Mouse (Mus musculus): ENCODE results near the gene Ehd2. TPM values are rescaled to one million over a fixed set of nuclear protein-coding genes. Genes with fewer than 3 reads are reported as not detected.
A peak's percentile ranks its signal among the peaks of the same experiment; 100 is the strongest.

The Ehd2 gene
- polyA plus RNA-seq, 1 experiment from 2014 or later = 10.0 TPM

DNA sequence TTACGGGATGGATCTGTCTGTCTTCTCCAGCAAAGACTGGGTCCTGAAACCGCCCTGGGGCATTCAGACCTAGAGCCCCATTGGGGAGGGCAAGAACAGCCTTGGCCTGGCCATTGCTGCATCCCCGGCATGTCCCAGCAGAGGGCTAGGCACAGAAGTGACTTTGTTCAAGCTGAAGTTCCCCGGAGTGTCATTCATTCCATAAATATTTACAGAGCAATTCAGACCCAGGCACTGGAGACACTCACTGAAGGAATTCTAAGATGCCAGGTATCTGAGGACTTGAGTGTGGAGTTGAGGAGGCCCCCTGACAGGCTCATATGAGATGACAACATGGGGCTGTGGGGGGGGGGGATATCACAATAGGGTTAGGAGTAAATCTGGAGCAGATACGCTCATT, 11.2 kb downstream of the Ehd2 start:
- Histone ChIP-seq H3K9me3 (no peaks in the 10 kb centered on the region), H3K4me1 (replicated peaks) (0 out of 2 replicates have a peak, but pooled peaks cover 9% of the 10 kb centered on the region), H3K4me3 (replicated peaks) (no peak overlapping the region), H3K27me3 (peaks cover 22% of the 10 kb centered on the region), H3K9ac (replicated peaks) (no peak overlapping the region), H3K36me3 (no peaks in the 10 kb centered on the region), H3K27ac (no peak overlapping the region), H3K4me2 (no peak overlapping the region)
- WGBS = 71% methylated on average over 5 of the region's 5 CpGs
- ATAC-seq (ENCODE audit: insufficient number of reproducible peaks, insufficient read depth, low FRiP score, low TSS enrichment, low read depth) = no peak

DNA sequence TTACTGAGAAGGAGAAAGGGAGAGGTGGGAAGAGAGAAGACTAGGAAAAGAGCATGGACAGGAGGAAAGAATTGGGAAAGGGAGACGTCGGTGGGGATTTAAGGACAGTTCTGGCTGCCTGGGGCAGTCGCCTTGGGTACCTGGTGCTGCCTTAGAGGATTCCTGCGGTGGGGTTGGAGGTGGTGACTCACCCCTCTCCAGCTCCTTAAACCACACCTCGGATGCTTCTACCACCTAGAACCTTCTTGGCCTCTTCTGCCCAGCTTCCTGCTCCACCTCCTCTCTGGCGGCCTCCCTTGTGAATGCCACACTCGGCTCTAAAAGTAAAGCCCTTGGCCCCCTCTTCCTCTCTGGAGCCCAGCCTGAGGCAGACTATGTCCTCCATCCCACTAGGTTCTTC, 11.9 kb downstream of the Ehd2 start:
- no peak for ATAC-seq (ENCODE audit: insufficient number of reproducible peaks, insufficient read depth, low FRiP score, low TSS enrichment, low read depth)
- Histone ChIP-seq H3K4me2 (peak overlapping the region; percentile 54), H3K4me3 (replicated peaks) (peak overlapping the region; percentile 26), H3K27me3 (peaks cover 23% of the 10 kb centered on the region), H3K9ac (replicated peaks) (peak overlapping the region; percentile 53; the same call in 1 of the 2 replicates), H3K4me1 (replicated peaks) (0 out of 2 replicates have a peak, but pooled peaks cover 6% of the 10 kb centered on the region), H3K36me3 (no peaks in the 10 kb centered on the region), H3K9me3 (no peaks in the 10 kb centered on the region), H3K27ac (no peak overlapping the region)
- 17% methylated on average over 7 of the region's 7 CpGs for WGBS

DNA sequence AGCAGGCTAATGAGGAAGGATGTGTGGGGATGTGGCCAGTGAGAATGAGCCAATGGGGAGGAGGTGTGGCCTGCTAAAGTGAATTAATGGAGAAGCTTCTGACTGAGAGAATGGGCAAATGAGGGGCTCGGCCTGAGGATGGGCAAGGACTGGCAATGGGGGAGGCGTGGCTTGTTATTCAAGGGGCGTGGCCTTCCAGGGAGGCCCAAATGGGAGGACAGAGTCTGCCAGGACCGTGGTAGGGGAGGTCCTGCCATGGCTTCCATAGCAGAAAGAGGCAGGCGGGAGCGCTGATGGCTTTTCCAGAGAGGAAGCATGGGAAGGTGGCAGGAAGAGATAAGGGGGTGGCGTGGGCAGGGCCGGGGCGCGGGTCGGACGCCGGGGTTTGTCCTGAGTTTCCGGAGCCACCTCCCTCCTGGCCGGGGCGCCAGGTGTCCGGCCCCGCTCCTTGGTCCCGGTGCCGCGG, 12.4 kb downstream of the Ehd2 start:
- Histone ChIP-seq H3K4me3 (replicated peaks) (peak overlapping the region; percentile 26), H3K9ac (replicated peaks) (peak overlapping the region; percentile 53; the same call in 1 of the 2 replicates), H3K9me3 (no peaks in the 10 kb centered on the region), H3K4me2 (peak overlapping the region; percentile 54), H3K4me1 (replicated peaks) (0 out of 2 replicates have a peak, but pooled peaks cover 6% of the 10 kb centered on the region), H3K27ac (no peak overlapping the region), H3K27me3 (peaks cover 25% of the 10 kb centered on the region), H3K36me3 (no peaks in the 10 kb centered on the region)
- WGBS = 3% methylated on average over 21 of the region's 21 CpGs
- 0 out of 2 replicates have a peak, but pooled peaks have one; percentile 21 for ATAC-seq (ENCODE audit: insufficient number of reproducible peaks, insufficient read depth, low FRiP score, low TSS enrichment, low read depth)

DNA sequence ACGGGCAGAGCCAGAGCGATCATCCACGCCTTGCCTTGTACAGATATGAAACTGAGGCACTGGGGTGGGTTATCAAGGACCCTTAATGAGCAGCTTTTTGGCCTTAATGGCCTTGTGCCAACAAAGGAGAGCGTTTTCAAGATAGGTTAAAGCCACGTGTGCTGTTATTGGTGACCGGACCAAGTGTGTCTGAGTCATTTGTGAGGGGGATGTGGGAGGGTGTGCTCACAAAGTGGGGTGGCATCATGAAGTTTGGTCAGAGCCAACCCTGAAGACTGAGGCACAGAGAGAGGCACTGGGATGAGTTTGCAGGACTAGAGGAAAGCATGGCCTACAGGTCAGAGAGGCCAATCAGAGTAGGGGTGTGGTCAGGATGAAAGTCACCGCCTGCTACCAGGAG, 12.9 kb downstream of the Ehd2 start:
- Histone ChIP-seq H3K27me3 (peaks cover 25% of the 10 kb centered on the region), H3K27ac (no peak overlapping the region), H3K4me1 (replicated peaks) (0 out of 2 replicates have a peak, but pooled peaks cover 6% of the 10 kb centered on the region), H3K4me3 (replicated peaks) (no peak overlapping the region), H3K36me3 (no peaks in the 10 kb centered on the region), H3K9ac (replicated peaks) (no peak overlapping the region), H3K4me2 (no peak overlapping the region), H3K9me3 (no peaks in the 10 kb centered on the region)
- no peak for ATAC-seq (ENCODE audit: insufficient number of reproducible peaks, insufficient read depth, low FRiP score, low TSS enrichment, low read depth)
- 89% methylated on average over 7 of the region's 7 CpGs for WGBS

DNA sequence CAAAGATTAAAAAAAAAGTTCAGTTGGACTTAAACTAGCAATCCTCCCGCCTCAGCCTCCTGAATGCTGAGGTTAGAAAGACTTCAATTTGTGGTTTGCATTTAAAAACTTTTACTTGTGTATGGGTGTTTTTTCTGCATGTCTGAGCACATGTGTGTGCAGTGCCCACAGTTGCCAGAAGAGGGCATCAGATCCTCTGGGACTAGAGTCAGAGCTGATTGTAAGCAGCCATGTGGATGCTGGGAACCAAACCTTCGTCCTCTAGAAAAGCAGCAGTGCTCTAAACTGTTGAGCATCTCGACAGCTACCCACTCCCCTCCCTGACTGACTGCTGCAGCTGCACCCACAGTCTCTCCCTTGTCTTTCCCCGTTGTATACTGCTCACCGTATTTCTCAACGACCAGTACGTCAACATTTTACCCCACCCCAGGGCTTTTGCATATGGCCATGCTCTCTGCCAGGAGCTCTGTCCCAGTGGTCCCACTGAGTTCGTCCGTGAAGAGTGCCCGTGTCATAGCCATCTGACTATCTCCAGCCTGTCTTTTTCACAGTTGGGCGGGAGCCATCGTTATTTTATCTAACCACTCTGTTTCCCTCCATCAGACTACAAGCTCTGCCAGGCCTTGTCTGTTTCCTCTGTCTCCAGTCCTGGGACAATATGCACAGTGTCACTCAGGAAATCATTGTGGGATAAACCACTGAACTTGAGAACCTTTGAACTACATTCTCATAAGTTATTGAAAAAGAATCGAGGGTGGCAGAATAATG, 13.9 kb downstream of the Ehd2 start:
- Histone ChIP-seq H3K4me3 (replicated peaks) (no peak overlapping the region), H3K4me1 (replicated peaks) (peaks cover 10% of the 10 kb centered on the region), H3K4me2 (no peak overlapping the region), H3K36me3 (no peaks in the 10 kb centered on the region), H3K9ac (replicated peaks) (no peak overlapping the region), H3K27me3 (peaks cover 25% of the 10 kb centered on the region), H3K27ac (no peak overlapping the region), H3K9me3 (no peaks in the 10 kb centered on the region)
- WGBS = 89% methylated on average over 13 of the region's 13 CpGs
- ATAC-seq (ENCODE audit: insufficient number of reproducible peaks, insufficient read depth, low FRiP score, low TSS enrichment, low read depth) = no peak

DNA sequence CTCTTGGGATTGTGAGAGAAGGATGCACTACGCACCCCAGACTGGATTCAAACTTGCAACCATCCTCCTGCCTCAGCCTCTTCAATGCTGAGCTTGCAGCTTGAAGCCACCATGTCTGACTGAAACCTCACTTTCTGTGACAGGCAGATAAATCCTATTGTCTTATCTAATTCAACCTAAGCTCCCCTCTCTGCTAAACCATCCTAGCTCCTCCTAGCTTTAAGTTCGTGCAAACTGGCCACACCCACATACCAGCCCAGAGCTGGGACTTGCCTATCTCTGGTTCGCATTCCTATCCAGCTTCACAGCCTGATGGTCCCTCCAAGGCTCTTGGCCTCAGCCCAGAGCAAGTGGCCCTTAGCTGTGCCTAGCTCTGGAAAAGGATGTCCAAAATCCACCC, 15.0 kb downstream of the Ehd2 start:
- Histone ChIP-seq H3K4me2 (no peak overlapping the region), H3K4me3 (replicated peaks) (no peak overlapping the region), H3K27ac (no peak overlapping the region), H3K27me3 (peaks cover 21% of the 10 kb centered on the region), H3K9me3 (no peaks in the 10 kb centered on the region), H3K36me3 (no peaks in the 10 kb centered on the region), H3K9ac (replicated peaks) (no peak overlapping the region), H3K4me1 (replicated peaks) (peaks cover 10% of the 10 kb centered on the region)
- no peak for ATAC-seq (ENCODE audit: insufficient number of reproducible peaks, insufficient read depth, low FRiP score, low TSS enrichment, low read depth)
- WGBS = 65% methylated on average over 3 of the region's 3 CpGs

DNA sequence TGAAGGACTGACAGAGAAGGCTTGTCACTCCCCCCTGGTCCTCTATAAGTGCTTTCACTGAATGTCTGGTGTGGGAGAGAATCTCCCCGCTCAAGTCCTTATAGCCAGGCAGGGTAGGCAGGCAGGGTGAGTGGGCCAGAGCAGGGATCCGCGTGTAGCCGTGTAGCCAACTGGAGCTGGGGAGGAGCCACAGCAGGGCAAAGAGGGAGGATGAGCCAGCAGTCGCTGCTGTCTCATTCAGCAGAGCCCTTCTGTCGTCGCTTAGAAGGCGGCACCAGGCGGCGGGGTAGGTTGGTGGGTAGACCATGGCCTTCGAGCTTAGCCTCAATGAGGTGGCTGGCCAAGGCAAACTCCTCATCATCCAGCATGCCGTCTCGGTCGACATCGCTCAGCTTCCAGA, 17.4 kb downstream of the Ehd2 start:
- Histone ChIP-seq H3K4me2 (no peak overlapping the region), H3K9me3 (no peaks in the 10 kb centered on the region), H3K4me1 (replicated peaks) (peaks cover 6% of the 10 kb centered on the region), H3K9ac (replicated peaks) (no peak overlapping the region), H3K27ac (no peak overlapping the region), H3K4me3 (replicated peaks) (no peak overlapping the region), H3K27me3 (peaks cover 6% of the 10 kb centered on the region), H3K36me3 (no peaks in the 10 kb centered on the region)
- no peak for ATAC-seq (ENCODE audit: insufficient number of reproducible peaks, insufficient read depth, low FRiP score, low TSS enrichment, low read depth)
- 83% methylated on average over 15 of the region's 15 CpGs for WGBS

DNA sequence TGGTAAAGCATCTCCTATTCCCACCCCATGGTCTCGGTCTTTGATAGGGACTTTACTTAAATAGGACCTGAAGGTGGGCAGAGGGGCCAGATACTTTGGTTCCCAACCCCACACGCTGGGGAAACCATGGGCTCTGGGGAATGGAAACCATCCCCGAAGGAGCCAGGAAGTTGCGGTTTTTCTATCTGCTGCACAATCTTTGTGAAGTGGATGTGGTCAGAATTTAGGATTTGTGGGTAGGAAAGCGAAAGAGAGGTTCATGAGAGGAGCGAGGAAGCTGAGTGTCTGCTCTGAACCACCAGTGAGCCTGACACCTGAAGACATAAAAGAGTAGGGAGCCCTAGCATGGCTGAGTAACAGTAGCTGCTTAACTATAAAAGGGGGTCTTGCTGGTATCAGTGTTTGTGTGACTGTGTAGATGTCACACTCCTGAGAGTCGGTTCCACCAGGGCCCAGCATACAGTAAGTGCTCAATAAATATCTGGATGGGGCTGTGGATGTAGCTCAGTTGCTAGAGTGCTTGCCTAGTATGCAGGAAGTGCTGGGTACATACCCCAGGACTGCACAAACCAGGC, 18.1 kb downstream of the Ehd2 start:
- H3K27me3 ChIP-seq = 0 out of 2 replicates have a peak, but pooled peaks cover 3% of the 10 kb centered on the region
- peaks cover under 1% of the 10 kb centered on the region for H3K36me3 ChIP-seq
- H3K27ac ChIP-seq = no peak overlapping the region
- no peak overlapping the region for H3K9ac ChIP-seq (replicated peaks)
- no peaks in the 10 kb centered on the region for H3K9me3 ChIP-seq
- peaks cover 12% of the 10 kb centered on the region for H3K4me1 ChIP-seq (replicated peaks)
- no peak for ATAC-seq (ENCODE audit: insufficient number of reproducible peaks, insufficient read depth, low FRiP score, low TSS enrichment, low read depth)
- no peak overlapping the region for H3K4me3 ChIP-seq (replicated peaks)
- 83% methylated on average over 7 of the region's 7 CpGs for WGBS
- H3K4me2 ChIP-seq = no peak overlapping the region

DNA sequence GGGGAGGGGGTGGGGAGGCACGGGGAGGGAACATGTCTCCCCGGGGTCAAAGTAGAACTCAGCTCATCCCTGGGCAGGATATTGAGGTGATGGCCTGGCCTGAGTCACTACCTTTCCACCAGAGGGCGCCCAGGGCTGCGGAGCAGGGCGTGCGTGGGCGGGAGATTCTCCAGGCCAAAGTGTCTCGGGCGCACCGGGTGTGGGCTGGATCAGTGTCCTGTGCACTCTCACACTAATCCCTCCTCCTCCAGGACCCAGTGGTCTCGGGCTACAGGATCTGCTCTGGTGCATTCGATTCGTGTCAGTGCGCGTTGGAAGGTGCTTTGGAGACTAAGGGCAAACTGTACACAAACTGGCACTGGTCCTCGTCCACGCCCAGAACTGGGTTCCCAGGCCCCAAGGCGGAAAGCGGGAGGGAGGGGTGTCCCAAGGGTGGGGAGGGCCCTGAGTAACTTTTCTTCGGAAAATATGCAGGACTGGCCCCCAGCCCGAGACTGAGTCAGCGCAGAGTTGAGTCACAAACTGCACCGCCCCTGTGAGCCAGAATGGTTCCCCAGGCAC, 18.9 kb downstream of the Ehd2 start:
- WGBS = 4% methylated on average over 23 of the region's 23 CpGs
- H3K27ac ChIP-seq = no peak overlapping the region
- peaks cover 9% of the 10 kb centered on the region for H3K36me3 ChIP-seq
- H3K4me1 ChIP-seq (replicated peaks) = peaks cover 19% of the 10 kb centered on the region
- ATAC-seq (ENCODE audit: insufficient number of reproducible peaks, insufficient read depth, low FRiP score, low TSS enrichment, low read depth) = peak; percentile 49
- H3K9me3 ChIP-seq = no peaks in the 10 kb centered on the region
- peak overlapping the region; percentile 50 for H3K4me2 ChIP-seq
- H3K9ac ChIP-seq (replicated peaks) = peak overlapping the region; percentile 18
- peak overlapping the region; percentile 22 for H3K4me3 ChIP-seq (replicated peaks)
- H3K27me3 ChIP-seq = 0 out of 2 replicates have a peak, but pooled peaks cover 3% of the 10 kb centered on the region

DNA sequence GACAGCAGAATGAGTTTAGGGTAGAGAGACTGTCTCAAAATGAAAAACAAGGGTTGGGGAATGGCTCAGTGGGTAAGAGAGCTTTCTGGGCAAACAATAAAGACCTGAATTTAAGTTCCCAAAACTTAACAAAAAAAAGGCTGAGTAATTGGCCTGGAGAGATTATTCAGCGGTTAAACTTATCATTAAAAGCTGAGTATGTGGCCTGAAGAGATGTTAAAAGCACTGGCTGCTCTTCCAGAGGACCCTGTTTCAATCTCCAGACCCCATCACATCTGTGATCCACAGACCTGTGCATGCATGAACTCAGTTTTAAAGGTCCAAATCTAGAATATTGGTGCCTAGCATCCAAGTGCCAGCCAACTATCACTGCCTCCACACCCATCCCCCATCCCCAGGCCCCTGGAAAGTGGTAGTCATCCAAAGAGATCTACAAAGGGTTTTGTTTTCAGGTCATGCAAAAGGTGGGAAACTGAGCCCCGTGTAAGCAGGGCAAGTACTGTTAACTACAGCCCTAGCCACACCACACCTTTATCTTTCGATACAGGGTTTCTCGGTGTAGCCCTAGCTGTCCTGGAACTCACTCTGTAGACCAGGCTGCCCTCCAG, 19.6 kb downstream of the Ehd2 start:
- Histone ChIP-seq H3K36me3 (peaks cover 16% of the 10 kb centered on the region), H3K9me3 (no peaks in the 10 kb centered on the region), H3K4me1 (replicated peaks) (peaks cover 19% of the 10 kb centered on the region), H3K4me3 (replicated peaks) (no peak overlapping the region), H3K27me3 (0 out of 2 replicates have a peak, but pooled peaks cover 3% of the 10 kb centered on the region), H3K27ac (no peak overlapping the region), H3K9ac (replicated peaks) (no peak overlapping the region), H3K4me2 (peak overlapping the region; percentile 50)
- ATAC-seq (ENCODE audit: insufficient number of reproducible peaks, insufficient read depth, low FRiP score, low TSS enrichment, low read depth) = no peak
- 47% methylated on average over 4 of the region's 4 CpGs for WGBS

All from limb, embryonic 12.5 days (tissue).